Mouse (Mus musculus): ENCODE results near the gene Slc30a10.

GRCm38 (mm10) chr1:185454955-185455701, 480 bp downstream of the Slc30a10 start:
- TF ChIP-seq POLR2A (IDR thresholded peaks at IDR 0.05; ENCODE audit: insufficient read depth, low read depth, low read length): no peak
- no peak for TF ChIP-seq CTCF (IDR thresholded peaks at IDR 0.05)
- no peak for TF ChIP-seq EP300 (IDR thresholded peaks at IDR 0.05; ENCODE audit: insufficient read depth, low read depth, low read length)
